In genomic region chr5:64805873-64806505, GRCm38 (mm10) we compare ENCODE assay signal across 8 mouse cellular contexts. TPM values are rescaled to one million over a fixed set of nuclear protein-coding genes. Genes with fewer than 3 reads are reported as not detected.
A peak's percentile ranks its signal among the peaks of the same experiment; 100 is the strongest.
DNase-seq lines count a peak whose midpoint lies in the region; ATAC-seq and TF ChIP-seq lines count a peak whose summit lies in the region.

No protein-coding gene starts in this region.

- peak overlapping the region; percentile 100 for H3K27ac ChIP-seq in gastrocnemius, adult 2 months
- peak overlapping the region; percentile 77 for H3K27ac ChIP-seq in hindbrain, postnatal 0 days
- H3K27ac ChIP-seq in liver, embryonic 12.5 days = peak overlapping the region; percentile 84

- H3K79me2 ChIP-seq in myocyte (ENCODE audit: control insufficient read depth, insufficient read depth) = peaks cover 74% of the 10 kb centered on the region

- peak; percentile 24 for TF ChIP-seq POLR2A in myocyte (IDR thresholded peaks at IDR 0.05; ENCODE audit: insufficient read length, low read depth)

- 7% methylated on average over 7 of the region's 7 CpGs for WGBS in hindbrain, postnatal 0 days
- 5% methylated on average over 7 of the region's 7 CpGs for WGBS in liver, embryonic 12.5 days (ENCODE audit: insufficient replicate concordance)

- H3K4me2 ChIP-seq in hindbrain, postnatal 0 days (ENCODE audit: low read depth, low read length) = peak overlapping the region; percentile 81
- peak overlapping the region; percentile 97 for H3K4me2 ChIP-seq in liver, embryonic 12.5 days
- H3K4me2 ChIP-seq in myocyte (ENCODE audit: low read depth) = peak overlapping the region; percentile 91

- H3ac ChIP-seq in myocyte (ENCODE audit: control insufficient read depth, insufficient read length) = no peak overlapping the region

- 0 out of 2 replicates have a peak, but pooled peaks have one; percentile 13 for ATAC-seq in hindbrain, postnatal 0 days
- ATAC-seq in liver, embryonic 12.5 days = no peak

- no peak for TF ChIP-seq CTCF in gastrocnemius, adult 2 months (IDR thresholded peaks at IDR 0.05)
- no peak for TF ChIP-seq CTCF in hindbrain, postnatal 0 days (IDR thresholded peaks at IDR 0.05; ENCODE audit: low read depth)

- peak overlapping the region; percentile 47 for H3K9ac ChIP-seq in hindbrain, postnatal 0 days (replicated peaks; ENCODE audit: low read length)
- peak overlapping the region; percentile 99 for H3K9ac ChIP-seq in liver, embryonic 12.5 days

- DNase-seq in gastrocnemius, adult 18-20 months (ENCODE audit: low spot score) = peak; percentile 74
- no peak for DNase-seq in gastrocnemius, postnatal 10 days
- peak; percentile 67 for DNase-seq in adrenal gland, postnatal 25 days
- DNase-seq in gastrocnemius, adult 2 months = peak; percentile 67
- DNase-seq in hindbrain, postnatal 0 days (ENCODE audit: low spot score) = peak; percentile 69
- peak; percentile 91 for DNase-seq in yolk sac, embryonic 10.5 days (ENCODE audit: low spot score)

- H3K36me3 ChIP-seq in hindbrain, postnatal 0 days (ENCODE audit: insufficient read depth, low read length) = no peaks in the 10 kb centered on the region
- peaks cover 38% of the 10 kb centered on the region for H3K36me3 ChIP-seq in liver, embryonic 12.5 days
- peaks cover 9% of the 10 kb centered on the region for H3K36me3 ChIP-seq in myocyte (ENCODE audit: control insufficient read depth, insufficient read depth)

- intact Hi-C loops in gastrocnemius, adult 2 months (cut with DNase I) = no loop called here

- H3K9me3 ChIP-seq in hindbrain, postnatal 0 days (ENCODE audit: low read length) = no peaks in the 10 kb centered on the region
- H3K9me3 ChIP-seq in liver, embryonic 12.5 days (replicated peaks) = no peaks in the 10 kb centered on the region

- peaks cover 6% of the 10 kb centered on the region; the same call in 1 of the 2 replicates for H3K4me1 ChIP-seq in hindbrain, postnatal 0 days (ENCODE audit: insufficient read depth, low read length)
- H3K4me1 ChIP-seq in liver, embryonic 12.5 days = peaks cover 81% of the 10 kb centered on the region

- H3K27me3 ChIP-seq in hindbrain, postnatal 0 days (ENCODE audit: insufficient read depth, low read length) = no peaks in the 10 kb centered on the region
- H3K27me3 ChIP-seq in liver, embryonic 12.5 days (replicated peaks) = peaks cover 7% of the 10 kb centered on the region
- no peaks in the 10 kb centered on the region for H3K27me3 ChIP-seq in myocyte (ENCODE audit: control insufficient read depth, insufficient read depth, insufficient read length)

- H3K4me3 ChIP-seq in gastrocnemius, adult 2 months = peak overlapping the region; percentile 99
- peak overlapping the region; percentile 87 for H3K4me3 ChIP-seq in hindbrain, postnatal 0 days (ENCODE audit: low read length)
- peak overlapping the region; percentile 100 for H3K4me3 ChIP-seq in liver, embryonic 12.5 days
- H3K4me3 ChIP-seq in myocyte = peak overlapping the region; percentile 63

TF ChIP-seq in myocyte, 11 proteins besides CTCF, POLR2A, EP300 and RAD21:
- TF ChIP-seq CEBPB (IDR thresholded peaks at IDR 0.05; ENCODE audit: insufficient read depth, poor library complexity, severe bottlenecking) (peak; percentile 92), POLR2AphosphoS2 (IDR thresholded peaks at IDR 0.05; ENCODE audit: insufficient read length, low read depth) (peak; percentile 75), MAX (IDR thresholded peaks at IDR 0.05; ENCODE audit: low read depth) (no peak), TCF3 (IDR thresholded peaks at IDR 0.05; ENCODE audit: insufficient read length, low read depth) (no peak)

RNA-seq across cellular contexts. Expression of gene Klf3, which starts 2.8 kb away (rescaled TPM):
- total RNA-seq in gastrocnemius, adult 18-20 months (2021) = 10 to 100 TPM; 12.7 to 22.1 TPM
- total RNA-seq in gastrocnemius, postnatal 10 days (2021) = 10 to 100 TPM; 31.7 to 46.3 TPM
- total RNA-seq in adrenal gland, postnatal 25 days (2021) = 61.6 and 74.6 TPM in 2 replicates
- 10 to 100 TPM; 18.2 to 20.4 TPM for total RNA-seq in gastrocnemius, adult 2 months (2021)
- total RNA-seq in hindbrain, postnatal 0 days (2014; rRNA removed) = 22.6 and 22.9 TPM in 2 replicates
- polyA plus RNA-seq in hindbrain, postnatal 0 days (2015; fragmentation: Nextera tagmentation; extraction: Ambion mirVana) = 37.1 and 37.5 TPM in 2 replicates
- polyA plus RNA-seq in liver, embryonic 12.5 days (2016; fragmentation: Nextera tagmentation; extraction: Ambion mirVana) = 91.2 and 105 TPM in 2 replicates
- polyA plus RNA-seq in myocyte (2012; fragmentation: generic; extraction: Trizol) = 27.4 TPM
